9 mouse cellular contexts compared by ENCODE assay signal in the genomic region with DNA sequence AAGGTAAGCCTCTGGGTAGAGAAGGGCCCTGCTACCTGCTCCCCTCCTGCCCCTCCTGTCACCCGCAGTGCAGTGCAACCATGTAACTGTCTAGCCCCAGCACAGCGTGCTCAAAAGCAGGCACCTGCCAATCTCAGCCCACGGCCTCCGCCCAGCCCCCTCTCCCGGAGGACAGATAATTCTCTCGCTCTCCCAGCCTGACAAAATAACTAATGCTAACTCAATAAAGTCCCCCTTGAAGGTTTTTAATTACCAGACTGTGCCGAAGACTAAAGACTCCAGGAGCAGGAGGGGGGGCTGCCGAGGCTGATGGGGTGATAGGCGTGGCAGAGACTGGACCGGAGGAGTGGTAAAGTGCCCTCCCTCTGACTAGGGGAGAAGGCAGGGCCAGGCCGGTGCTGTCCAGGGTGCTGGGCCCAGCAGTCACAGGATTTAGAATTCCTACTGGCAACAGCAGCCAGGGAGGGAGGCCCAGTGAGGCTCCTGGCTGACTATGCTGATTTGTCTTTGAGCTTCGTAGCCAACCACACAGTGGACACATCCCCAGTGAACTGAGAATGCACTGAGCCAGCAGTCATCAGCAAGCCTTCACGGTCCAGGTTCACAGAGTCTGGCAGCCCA.
DNase-seq lines count a peak whose midpoint lies in the region; ATAC-seq lines count a peak whose summit lies in the region.
"Had no signal": no experiment of that assay in that cellular context is flagged by ENCODE, and none has a peak within 500 bp of the region (broad histone marks: within the 10 kb centered on the region; RNA-seq: fewer than 3 reads in every experiment).

No protein-coding gene starts in this region.

- WGBS in forebrain, embryonic 13.5 days = under 1% methylated on average over 13 of the region's 13 CpGs
- WGBS in limb, embryonic 10.5 days = 9% methylated on average over 13 of the region's 13 CpGs
- WGBS in midbrain, embryonic 10.5 days = 7% methylated on average over 13 of the region's 13 CpGs

- peak; percentile 63 for DNase-seq in left cerebral cortex, postnatal 4 days
- no peak for DNase-seq in left cerebral cortex, adult 8-10 months (ENCODE audit: low spot score in 2 of 2)
- peak; percentile 52 to 62 for DNase-seq in heart, postnatal 36 days
- DNase-seq in limb, embryonic 10.5 days (ENCODE audit: low spot score) = peak; percentile 85
- DNase-seq in midbrain, embryonic 10.5 days (ENCODE audit: low spot score) = peak; percentile 63
- peak; percentile 63 to 80 for DNase-seq in urinary bladder, postnatal 4 days (ENCODE audit: low spot score in 2 of 2)
- no peak for DNase-seq in cerebellum, postnatal 4 days (ENCODE audit: low spot score in 2 of 2)

- H3K4me2 ChIP-seq in forebrain, embryonic 13.5 days = peak overlapping the region; percentile 49

- H3K9ac ChIP-seq in forebrain, embryonic 13.5 days = peak overlapping the region; percentile 51

- H3K4me3 ChIP-seq in forebrain, embryonic 13.5 days = no peak overlapping the region
- H3K4me3 ChIP-seq in limb, embryonic 10.5 days = peak overlapping the region; percentile 20; the same call in 1 of the 2 replicates
- H3K4me3 ChIP-seq in midbrain, embryonic 10.5 days = peak overlapping the region; percentile 24

- peak overlapping the region; percentile 93 for H3K27ac ChIP-seq in forebrain, embryonic 13.5 days
- no peak overlapping the region for H3K27ac ChIP-seq in limb, embryonic 10.5 days
- H3K27ac ChIP-seq in midbrain, embryonic 10.5 days (replicated peaks) = peak overlapping the region; percentile 38; the same call in 1 of the 2 replicates

- intact Hi-C loops in left cerebral cortex, postnatal 4 days (cut with DNase I) = no loop called here
- intact Hi-C loops in heart, postnatal 36 days (cut with DNase I) = no loop called here

- no peaks in the 10 kb centered on the region for H3K36me3 ChIP-seq in forebrain, embryonic 13.5 days (ENCODE audit: poor library complexity, severe bottlenecking)
- no peaks in the 10 kb centered on the region for H3K36me3 ChIP-seq in limb, embryonic 10.5 days
- no peaks in the 10 kb centered on the region for H3K36me3 ChIP-seq in midbrain, embryonic 10.5 days

- 0 out of 2 replicates have a peak, but pooled peaks cover 15% of the 10 kb centered on the region for H3K27me3 ChIP-seq in forebrain, embryonic 13.5 days
- peaks cover 63% of the 10 kb centered on the region for H3K27me3 ChIP-seq in limb, embryonic 10.5 days (ENCODE audit: low read depth, poor library complexity, severe bottlenecking)
- H3K27me3 ChIP-seq in midbrain, embryonic 10.5 days (ENCODE audit: low read depth, poor library complexity, severe bottlenecking) = peaks cover 82% of the 10 kb centered on the region
- H3K27me3 ChIP-seq: CH12.LX had no signal

- no peaks in the 10 kb centered on the region for H3K9me3 ChIP-seq in forebrain, embryonic 13.5 days (replicated peaks)
- no peaks in the 10 kb centered on the region for H3K9me3 ChIP-seq in limb, embryonic 10.5 days (replicated peaks)
- no peaks in the 10 kb centered on the region for H3K9me3 ChIP-seq in midbrain, embryonic 10.5 days (replicated peaks)

- peak; percentile 12; the same call in 1 of the 2 replicates for ATAC-seq in forebrain, embryonic 13.5 days

- peaks cover 98% of the 10 kb centered on the region for H3K4me1 ChIP-seq in forebrain, embryonic 13.5 days
- H3K4me1 ChIP-seq in limb, embryonic 10.5 days = peaks cover 68% of the 10 kb centered on the region
- H3K4me1 ChIP-seq in midbrain, embryonic 10.5 days = peaks cover 84% of the 10 kb centered on the region

Comparison
In these comparisons a context has a peak if more than half of its experiments do, and no peak if none do; other contexts are left out.
1. DNase-seq: peak in left cerebral cortex, postnatal 4 days (single experiment), heart, postnatal 36 days (2 of 2), limb, embryonic 10.5 days (single experiment), midbrain, embryonic 10.5 days (single experiment) and urinary bladder, postnatal 4 days (2 of 2); none in left cerebral cortex, adult 8-10 months (0 of 2) and cerebellum, postnatal 4 days (0 of 2).